Mouse (Mus musculus) kidney, postnatal 36 days (tissue): Measurements from ENCODE around the gene Tmem108.
A peak's percentile ranks its signal among the peaks of the same experiment; 100 is the strongest.
"Not testable (repeated sequence)": the region's sequence is repeated elsewhere in the genome, so short reads cannot be mapped to it uniquely, and the experiment has no call there.

Source experiments
- DNase-seq, 2 experiments: peaks; one replicate each; pipeline ENCODE4 v3.0.0; 2021 to 2022; ENCODE audit warnings: mixed read lengths in 2 of 2

The Tmem108 gene

DNA sequence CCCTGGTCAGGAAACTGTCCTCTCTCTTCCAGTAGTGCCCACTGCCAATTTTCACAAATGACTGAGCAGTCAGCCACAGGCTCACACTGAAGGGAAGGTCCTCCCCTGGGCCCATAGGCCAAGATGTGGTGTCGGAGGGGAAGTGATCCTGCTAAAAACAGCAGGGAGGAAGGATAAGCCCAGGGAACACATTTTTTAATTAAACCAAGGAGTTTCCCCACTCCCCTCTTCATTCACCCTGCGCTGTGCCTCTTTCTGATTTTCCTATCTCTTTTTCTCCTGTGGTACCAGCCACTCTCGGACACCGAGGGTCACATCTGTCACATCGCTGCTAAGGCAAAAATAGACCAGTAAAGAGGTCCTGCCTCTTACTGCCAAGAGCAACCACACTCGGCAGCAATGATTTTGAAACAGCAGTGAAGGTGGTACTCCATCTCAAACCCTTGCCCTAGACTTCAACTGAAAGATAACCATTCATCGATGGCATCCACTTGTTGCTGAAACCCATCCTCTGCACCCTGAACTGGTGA lies 83.0 kb downstream of the Tmem108 start:
- DNase-seq, result no peak

GRCm38 (mm10) chr9:103677811-103678210 lies 83.8 kb downstream of the Tmem108 start:
- DNase-seq, result no peak

DNA sequence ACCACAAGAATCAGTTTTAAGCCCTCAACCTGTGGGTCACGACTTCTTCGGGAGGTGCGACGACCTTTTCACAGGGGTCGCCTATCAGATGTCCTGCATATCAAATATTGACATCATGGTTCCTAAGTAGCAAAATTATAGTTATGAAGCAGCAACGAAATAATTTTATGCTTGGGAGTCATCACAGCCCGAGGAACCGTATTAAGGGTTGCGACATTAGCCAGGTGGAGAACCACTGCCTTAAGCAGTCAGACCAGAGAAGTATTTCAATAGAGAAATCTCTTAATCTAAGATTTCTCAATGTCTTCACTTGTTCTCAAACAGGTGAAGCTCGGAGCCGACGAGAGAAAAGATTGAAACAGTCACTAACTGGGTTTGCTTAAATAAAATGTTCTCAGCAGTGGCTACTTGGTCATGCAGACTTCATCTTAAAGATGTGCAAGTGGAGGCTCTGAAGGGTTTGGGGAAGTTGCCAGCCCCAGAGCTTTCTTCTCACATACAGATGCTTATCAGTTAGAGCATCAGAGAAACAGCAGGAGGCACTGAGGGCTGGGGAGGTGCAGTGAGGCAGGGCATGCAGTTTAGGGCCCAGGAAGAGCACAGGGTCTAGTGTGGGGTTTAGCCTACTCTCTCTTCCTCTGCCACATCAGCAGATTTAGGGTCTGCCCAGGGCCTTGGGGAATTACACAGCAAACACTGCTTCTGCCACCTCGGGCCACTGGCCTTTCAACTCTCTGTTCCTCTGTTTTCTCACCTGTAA lies 85.7 kb downstream of the Tmem108 start:
- no peak for DNase-seq

DNA sequence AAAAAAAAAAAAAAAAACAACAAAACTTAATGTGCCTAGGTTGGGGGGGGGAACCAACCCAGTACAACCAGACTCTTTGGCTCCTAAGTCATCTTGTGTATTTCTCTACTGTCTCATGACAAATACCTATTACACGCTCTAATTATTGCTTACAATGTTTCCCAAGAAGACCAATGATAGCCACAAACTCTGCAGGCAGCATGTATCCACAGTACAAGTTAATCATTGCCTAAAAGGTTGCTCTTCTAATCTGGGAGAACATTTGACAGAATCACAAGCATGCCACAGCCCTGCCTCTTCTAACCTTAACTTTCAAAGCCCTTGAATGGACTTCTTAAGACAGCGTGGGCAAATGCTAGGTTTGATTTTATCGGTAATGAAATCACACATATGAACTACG lies 88.8 kb downstream of the Tmem108 start:
- peak; percentile 21 to 70 for DNase-seq

- not testable (repeated sequence) for DNase-seq
Measured at GRCm38 (mm10) chr9:103670592-103671113, 91.0 kb downstream of the Tmem108 start.

GRCm38 (mm10) chr9:103668830-103669229 lies 92.8 kb downstream of the Tmem108 start:
- no peak for DNase-seq

- no peak for DNase-seq
Measured at GRCm38 (mm10) chr9:103665817-103666216, 95.8 kb downstream of the Tmem108 start.

GRCm38 (mm10) chr9:103664151-103664550 lies 97.5 kb downstream of the Tmem108 start:
- no peak for DNase-seq

- no peak for DNase-seq
Measured at GRCm38 (mm10) chr9:103661873-103662272, 99.8 kb downstream of the Tmem108 start.

GRCm38 (mm10) chr9:103657981-103658380 lies 103.7 kb downstream of the Tmem108 start:
- DNase-seq, result no peak

DNA sequence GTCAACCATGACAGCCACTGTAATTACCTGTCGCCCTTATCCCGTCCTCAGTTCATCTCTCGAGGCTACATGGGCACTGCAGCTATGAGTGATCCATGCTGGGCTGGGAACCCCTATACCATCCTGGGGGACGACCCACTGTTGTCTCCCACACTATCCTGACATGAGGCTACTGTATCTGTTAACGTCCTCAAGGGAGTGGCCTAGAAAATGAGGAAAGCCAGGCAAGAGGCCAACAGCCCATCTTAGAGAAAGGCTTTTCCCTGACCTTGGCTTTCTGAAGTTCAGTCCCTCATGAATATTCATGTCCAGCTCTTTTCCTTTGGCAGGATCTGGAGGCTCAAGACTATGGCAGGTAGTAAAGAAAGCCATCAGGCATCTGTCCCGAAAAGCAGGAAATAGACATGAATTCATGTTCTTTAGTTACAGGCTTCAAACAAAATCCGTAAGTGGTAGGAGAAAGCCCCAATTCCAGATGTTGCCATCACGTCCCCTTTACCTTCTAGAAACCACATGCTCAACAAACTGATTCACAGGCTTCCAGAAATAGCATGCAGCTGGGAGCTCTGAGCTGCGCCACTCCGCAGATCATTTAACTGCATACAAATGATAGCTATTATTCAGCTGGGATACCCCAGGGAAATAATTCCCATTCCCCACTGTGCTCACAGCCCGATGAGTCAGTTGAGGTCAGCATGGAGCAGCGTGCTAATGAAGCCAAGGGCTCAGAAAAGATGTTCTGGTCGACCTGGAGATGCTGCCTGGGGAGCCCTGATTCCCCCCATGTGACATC lies 104.3 kb downstream of the Tmem108 start:
- DNase-seq, result peak; percentile 27 to 44

GRCm38 (mm10) chr9:103653995-103654587 lies 107.5 kb downstream of the Tmem108 start:
- no peak for DNase-seq

GRCm38 (mm10) chr9:103652127-103652882 lies 109.3 kb downstream of the Tmem108 start:
- no peak for DNase-seq

- no peak for DNase-seq
Measured at GRCm38 (mm10) chr9:103646605-103647004, 115.0 kb downstream of the Tmem108 start.

- DNase-seq, result no peak
Measured at GRCm38 (mm10) chr9:103645724-103646123, 115.9 kb downstream of the Tmem108 start.

DNA sequence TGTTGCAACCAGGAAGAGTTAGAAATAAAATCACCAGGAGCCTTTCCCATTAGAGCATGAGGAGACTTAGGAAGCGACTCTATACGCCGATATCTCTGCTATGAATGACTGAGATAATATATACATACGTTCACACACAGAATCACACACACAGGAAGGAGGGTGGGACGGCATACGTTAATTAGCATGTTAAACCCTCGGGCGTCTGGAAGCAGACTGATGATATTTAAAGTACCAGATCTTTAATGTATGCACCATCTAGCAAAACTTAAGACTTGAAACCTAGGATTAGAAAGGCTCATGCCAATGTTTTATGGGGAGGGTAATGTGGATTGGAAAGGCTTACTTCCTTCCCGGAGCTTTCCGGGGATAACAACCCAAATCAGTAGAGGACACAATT lies 119.3 kb downstream of the Tmem108 start:
- DNase-seq, result no peak

DNA sequence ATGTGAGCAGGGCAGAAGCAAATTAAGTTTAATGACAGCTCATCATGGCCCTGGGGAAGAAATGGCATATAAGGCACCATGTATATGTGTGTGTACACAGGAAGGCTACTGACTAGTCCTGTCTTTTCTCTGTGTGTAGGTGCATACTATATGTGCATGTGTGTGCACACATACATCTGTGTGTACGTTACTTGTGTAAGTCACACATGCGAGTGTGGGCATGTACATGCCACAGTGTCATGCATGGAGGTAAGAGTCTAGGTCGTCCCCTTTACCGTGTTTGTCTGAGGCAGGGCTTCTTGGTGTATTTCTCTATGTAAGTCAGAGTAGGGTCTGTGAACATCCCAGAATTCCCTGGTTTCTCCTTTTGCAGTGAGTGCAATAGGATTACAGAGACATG lies 120.3 kb downstream of the Tmem108 start:
- DNase-seq, result no peak

GRCm38 (mm10) chr9:103639413-103639812 lies 122.2 kb downstream of the Tmem108 start:
- DNase-seq, result no peak

DNA sequence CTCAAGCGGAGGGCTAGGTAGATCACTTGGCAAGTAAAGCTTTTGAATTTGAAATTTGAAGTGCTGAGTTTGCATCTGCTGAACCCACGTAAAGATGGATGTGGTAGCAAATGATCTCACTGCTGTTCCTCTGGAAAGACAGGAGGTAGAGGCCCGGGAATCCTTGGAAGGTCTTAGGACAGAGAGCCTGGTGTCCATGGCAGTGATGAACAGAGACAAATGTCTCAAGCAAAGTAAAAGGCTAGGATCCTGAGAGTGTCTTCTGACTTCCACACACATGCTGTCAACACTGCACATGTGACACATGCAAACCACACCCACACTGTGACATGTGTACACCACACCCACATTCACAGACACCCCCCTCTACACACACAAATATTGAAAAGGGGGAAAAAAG lies 124.2 kb downstream of the Tmem108 start:
- no peak for DNase-seq

DNA sequence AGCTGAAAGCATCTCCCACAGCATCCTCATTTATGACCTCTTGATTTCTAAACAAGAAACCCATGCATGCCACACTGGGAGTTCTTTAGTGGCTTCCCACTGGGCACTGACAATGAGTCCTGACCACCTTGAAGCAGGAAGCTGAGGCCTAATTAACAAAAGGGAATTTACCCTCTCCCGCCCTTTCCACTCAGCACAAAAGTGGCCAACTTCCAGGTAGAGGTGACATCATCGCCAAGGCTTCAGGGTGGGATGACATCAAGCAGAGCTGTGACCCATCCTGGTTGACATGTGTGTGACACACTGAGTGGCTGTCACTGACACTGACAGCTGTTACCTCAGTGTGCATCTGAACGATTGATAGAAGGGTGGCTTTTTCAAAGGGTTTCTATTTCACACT lies 124.8 kb downstream of the Tmem108 start:
- no peak for DNase-seq

GRCm38 (mm10) chr9:103628861-103629469 lies 132.7 kb downstream of the Tmem108 start:
- no peak for DNase-seq

- DNase-seq, result no peak
Measured at GRCm38 (mm10) chr9:103627404-103627900, 134.2 kb downstream of the Tmem108 start.
